Mouse (Mus musculus) G1E (cell line): Measurements from ENCODE around the gene Lfng.

Experiments used
- CTCF ChIP-seq: IDR thresholded peaks from 2 replicates; pipeline ENCODE4 v1.5.1; 2012; ENCODE audit warnings: low read depth, low read length, inconsistent platforms, mixed read lengths
- GATA1 ChIP-seq: IDR thresholded peaks from 2 replicates; pipeline ENCODE4 v1.6.1; 2012; ENCODE audit warnings: borderline replicate concordance, low read length, inconsistent platforms, mixed read lengths
- TAL1 ChIP-seq: conservative IDR thresholded peaks from 2 replicates; pipeline ENCODE4 v1.6.1; 2012; ENCODE audit warnings: low read depth, low read length, inconsistent platforms, mixed read lengths

DNA sequence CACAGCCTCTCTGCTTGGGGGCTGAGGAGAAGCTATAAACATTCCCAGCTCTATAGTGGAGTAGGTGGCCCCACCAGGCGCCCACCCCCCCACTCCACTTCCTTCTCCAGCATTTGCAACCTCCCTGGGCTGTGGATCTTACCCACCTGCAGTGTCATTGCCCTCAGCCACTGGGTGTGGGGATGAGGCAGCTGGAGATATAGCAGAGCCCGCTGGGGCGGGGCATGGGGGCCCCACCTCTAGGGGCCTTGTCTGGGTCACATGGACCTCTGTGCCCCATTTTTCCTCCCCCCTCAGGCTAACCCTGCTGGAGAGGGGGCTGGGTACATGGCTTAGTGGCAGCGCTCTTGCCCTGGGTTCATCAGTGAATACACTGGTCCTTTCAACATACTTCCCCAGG, 42.2 kb upstream of the Lfng start, which contains the start of gene Grifin:
- TF ChIP-seq CTCF = no peak
- TF ChIP-seq GATA1 = no peak
- no peak for TF ChIP-seq TAL1
